Mouse (Mus musculus): ENCODE measurements around the gene Bach1. TPM values are rescaled to one million over a fixed set of nuclear protein-coding genes. Genes with fewer than 3 reads are reported as not detected.

The Bach1 gene
- polyA plus RNA-seq, 1 experiment from 2014 or later: 19.0 TPM

DNA sequence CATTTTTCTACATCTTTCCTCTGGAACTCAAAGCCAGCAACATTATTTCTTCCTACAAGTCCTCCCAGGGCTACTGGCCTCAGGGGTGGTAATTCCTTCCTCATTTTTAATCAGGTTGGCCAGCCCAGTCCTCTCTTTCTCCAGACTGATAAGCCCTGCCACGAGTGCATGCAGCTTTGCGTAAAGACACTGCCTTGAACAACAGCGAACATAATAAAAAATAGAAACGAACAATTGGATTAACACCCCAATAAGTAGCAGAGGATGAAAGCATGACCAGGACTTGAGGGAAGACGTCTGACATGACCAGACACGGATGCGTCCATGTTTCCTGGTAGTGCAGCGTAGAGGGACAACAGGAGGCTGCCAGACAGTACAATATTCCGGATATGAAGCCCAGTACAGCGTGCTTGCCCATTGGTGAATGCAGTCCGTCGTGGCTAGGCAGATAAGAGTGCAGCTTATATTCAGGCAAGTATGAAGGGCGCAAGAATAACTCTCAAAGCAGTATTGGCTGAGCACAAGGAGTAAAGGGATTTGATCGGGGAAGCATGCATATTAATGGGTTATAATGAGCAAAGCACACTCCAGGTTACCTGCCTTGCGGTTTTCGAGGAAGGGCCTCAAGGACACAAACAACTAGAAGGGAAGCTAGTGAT is 909 bp upstream of the Bach1 start:
- H3K36me3 ChIP-seq (replicated peaks; ENCODE audit: control insufficient read depth, insufficient read depth, low read depth, low read length): no peaks in the 10 kb centered on the region
- no peak for DNase-seq (ENCODE audit: low spot score)
- no peak for ATAC-seq (replicated peaks; ENCODE audit: insufficient number of reproducible peaks, low FRiP score, low TSS enrichment, low read depth)
- WGBS: 46% methylated on average over 16 of the region's 16 CpGs
- H3K4me2 ChIP-seq (ENCODE audit: low read depth, low read length): peak overlapping the region; percentile 69
- no peak overlapping the region for H3K9ac ChIP-seq (replicated peaks; ENCODE audit: low read length)
- H3K9me3 ChIP-seq (replicated peaks; ENCODE audit: control insufficient read depth, low read length): no peaks in the 10 kb centered on the region
- no peaks in the 10 kb centered on the region for H3K4me1 ChIP-seq (ENCODE audit: control insufficient read depth, insufficient read depth, low read length)
- no peak overlapping the region for H3K27ac ChIP-seq (replicated peaks; ENCODE audit: low read depth, low read length)
- H3K4me3 ChIP-seq (ENCODE audit: low read depth, low read length): peak overlapping the region; percentile 87
- no peaks in the 10 kb centered on the region for H3K27me3 ChIP-seq (ENCODE audit: control insufficient read depth, insufficient read depth, low read length)

DNA sequence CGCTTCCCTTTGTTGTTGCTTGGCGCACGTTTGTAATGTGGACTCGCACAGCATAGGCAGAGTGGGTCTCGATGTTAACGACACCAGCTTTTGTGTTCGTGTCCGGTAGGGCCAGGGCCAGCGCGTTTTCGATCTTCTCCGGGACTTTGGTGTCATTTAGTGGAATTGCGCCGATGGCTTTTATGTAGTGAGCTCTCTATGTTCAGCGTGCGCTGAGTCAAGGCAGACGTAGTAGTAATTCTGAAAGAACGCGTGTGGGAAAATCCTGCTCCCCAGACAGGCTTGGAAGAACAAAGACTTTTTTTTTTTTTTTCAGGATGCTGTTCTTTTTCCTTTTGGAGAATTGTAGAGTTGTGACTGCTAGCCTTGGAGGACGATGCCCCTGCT is 554 bp downstream of the Bach1 start:
- Histone ChIP-seq H3K9me3 (replicated peaks; ENCODE audit: control insufficient read depth, low read length) (no peaks in the 10 kb centered on the region), H3K4me3 (ENCODE audit: low read depth, low read length) (peak overlapping the region; percentile 87), H3K4me2 (ENCODE audit: low read depth, low read length) (peak overlapping the region; percentile 69), H3K27me3 (ENCODE audit: control insufficient read depth, insufficient read depth, low read length) (no peaks in the 10 kb centered on the region), H3K9ac (replicated peaks; ENCODE audit: low read length) (peak overlapping the region; percentile 95), H3K27ac (replicated peaks; ENCODE audit: low read depth, low read length) (peak overlapping the region; percentile 86), H3K36me3 (replicated peaks; ENCODE audit: control insufficient read depth, insufficient read depth, low read depth, low read length) (no peaks in the 10 kb centered on the region), H3K4me1 (ENCODE audit: control insufficient read depth, insufficient read depth, low read length) (no peaks in the 10 kb centered on the region)
- ATAC-seq (replicated peaks; ENCODE audit: insufficient number of reproducible peaks, low FRiP score, low TSS enrichment, low read depth): no peak; the same call in 1 of the 2 replicates
- peak; percentile 60 for DNase-seq (ENCODE audit: low spot score)
- 0% methylated on average over 20 of the region's 20 CpGs for WGBS

GRCm38 (mm10) chr16:87699693-87700394 is 1.1 kb downstream of the Bach1 start:
- H3K4me2 ChIP-seq (ENCODE audit: low read depth, low read length): peak overlapping the region; percentile 69
- H3K9me3 ChIP-seq (replicated peaks; ENCODE audit: control insufficient read depth, low read length): no peaks in the 10 kb centered on the region
- H3K4me3 ChIP-seq (ENCODE audit: low read depth, low read length): peak overlapping the region; percentile 87
- peak overlapping the region; percentile 95 for H3K9ac ChIP-seq (replicated peaks; ENCODE audit: low read length)
- WGBS: under 1% methylated on average over 20 of the region's 20 CpGs
- H3K4me1 ChIP-seq (ENCODE audit: control insufficient read depth, insufficient read depth, low read length): no peaks in the 10 kb centered on the region
- H3K36me3 ChIP-seq (replicated peaks; ENCODE audit: control insufficient read depth, insufficient read depth, low read depth, low read length): no peaks in the 10 kb centered on the region
- DNase-seq (ENCODE audit: low spot score): peak; percentile 85
- ATAC-seq (replicated peaks; ENCODE audit: insufficient number of reproducible peaks, low FRiP score, low TSS enrichment, low read depth): peak; percentile 63
- H3K27ac ChIP-seq (replicated peaks; ENCODE audit: low read depth, low read length): peak overlapping the region; percentile 78
- no peaks in the 10 kb centered on the region for H3K27me3 ChIP-seq (ENCODE audit: control insufficient read depth, insufficient read depth, low read length)

GRCm38 (mm10) chr16:87700395-87700765 is 1.6 kb downstream of the Bach1 start:
- no peak for ATAC-seq (replicated peaks; ENCODE audit: insufficient number of reproducible peaks, low FRiP score, low TSS enrichment, low read depth)
- 51% methylated on average over 3 of the region's 3 CpGs for WGBS
- DNase-seq (ENCODE audit: low spot score): no peak

GRCm38 (mm10) chr16:87701891-87702290 is 3.1 kb downstream of the Bach1 start:
- WGBS: 81% methylated on average over 2 of the region's 2 CpGs
- Histone ChIP-seq H3K9me3 (replicated peaks; ENCODE audit: control insufficient read depth, low read length) (no peaks in the 10 kb centered on the region), H3K9ac (replicated peaks; ENCODE audit: low read length) (no peak overlapping the region), H3K27me3 (ENCODE audit: control insufficient read depth, insufficient read depth, low read length) (no peaks in the 10 kb centered on the region), H3K36me3 (replicated peaks; ENCODE audit: control insufficient read depth, insufficient read depth, low read depth, low read length) (no peaks in the 10 kb centered on the region), H3K4me3 (ENCODE audit: low read depth, low read length) (no peak overlapping the region), H3K4me2 (ENCODE audit: low read depth, low read length) (no peak overlapping the region), H3K4me1 (ENCODE audit: control insufficient read depth, insufficient read depth, low read length) (no peaks in the 10 kb centered on the region), H3K27ac (replicated peaks; ENCODE audit: low read depth, low read length) (no peak overlapping the region)
- ATAC-seq (replicated peaks; ENCODE audit: insufficient number of reproducible peaks, low FRiP score, low TSS enrichment, low read depth) (no peak), DNase-seq (ENCODE audit: low spot score) (no peak)

More at GRCm38 (mm10) chr16:87700395-87700765, 1.6 kb downstream of the Bach1 start:
- Histone ChIP-seq H3K36me3 (replicated peaks; ENCODE audit: control insufficient read depth, insufficient read depth, low read depth, low read length) (no peaks in the 10 kb centered on the region), H3K27ac (replicated peaks; ENCODE audit: low read depth, low read length) (0 out of 2 replicates have a peak overlapping the region, but pooled peaks have one; percentile 78), H3K9ac (replicated peaks; ENCODE audit: low read length) (peak overlapping the region; percentile 95; the same call in 1 of the 2 replicates), H3K27me3 (ENCODE audit: control insufficient read depth, insufficient read depth, low read length) (no peaks in the 10 kb centered on the region), H3K4me3 (ENCODE audit: low read depth, low read length) (peak overlapping the region; percentile 87), H3K9me3 (replicated peaks; ENCODE audit: control insufficient read depth, low read length) (no peaks in the 10 kb centered on the region), H3K4me1 (ENCODE audit: control insufficient read depth, insufficient read depth, low read length) (no peaks in the 10 kb centered on the region), H3K4me2 (ENCODE audit: low read depth, low read length) (peak overlapping the region; percentile 69)

- DNase-seq (ENCODE audit: low spot score) (no peak), ATAC-seq (replicated peaks; ENCODE audit: insufficient number of reproducible peaks, low FRiP score, low TSS enrichment, low read depth) (no peak)
- Histone ChIP-seq H3K9ac (replicated peaks; ENCODE audit: low read length) (no peak overlapping the region), H3K4me1 (ENCODE audit: control insufficient read depth, insufficient read depth, low read length) (no peaks in the 10 kb centered on the region), H3K27me3 (ENCODE audit: control insufficient read depth, insufficient read depth, low read length) (no peaks in the 10 kb centered on the region), H3K4me3 (ENCODE audit: low read depth, low read length) (no peak overlapping the region), H3K9me3 (replicated peaks; ENCODE audit: control insufficient read depth, low read length) (no peaks in the 10 kb centered on the region), H3K4me2 (ENCODE audit: low read depth, low read length) (no peak overlapping the region), H3K27ac (replicated peaks; ENCODE audit: low read depth, low read length) (no peak overlapping the region), H3K36me3 (replicated peaks; ENCODE audit: control insufficient read depth, insufficient read depth, low read depth, low read length) (no peaks in the 10 kb centered on the region)
- 92% methylated on average over 5 of the region's 5 CpGs for WGBS
Measured at GRCm38 (mm10) chr16:87702881-87703280, 4.1 kb downstream of the Bach1 start.

- no peak overlapping the region for H3K9ac ChIP-seq (replicated peaks; ENCODE audit: low read length)
- no peak overlapping the region for H3K4me3 ChIP-seq (ENCODE audit: low read depth, low read length)
- H3K27me3 ChIP-seq (ENCODE audit: control insufficient read depth, insufficient read depth, low read length): no peaks in the 10 kb centered on the region
- ATAC-seq (replicated peaks; ENCODE audit: insufficient number of reproducible peaks, low FRiP score, low TSS enrichment, low read depth) (no peak), DNase-seq (ENCODE audit: low spot score) (no peak)
- H3K4me1 ChIP-seq (ENCODE audit: control insufficient read depth, insufficient read depth, low read length): no peaks in the 10 kb centered on the region
- no peak overlapping the region for H3K27ac ChIP-seq (replicated peaks; ENCODE audit: low read depth, low read length)
- no peaks in the 10 kb centered on the region for H3K9me3 ChIP-seq (replicated peaks; ENCODE audit: control insufficient read depth, low read length)
- H3K36me3 ChIP-seq (replicated peaks; ENCODE audit: control insufficient read depth, insufficient read depth, low read depth, low read length): no peaks in the 10 kb centered on the region
- 52% methylated on average over 5 of the region's 5 CpGs for WGBS
- H3K4me2 ChIP-seq (ENCODE audit: low read depth, low read length): no peak overlapping the region
Measured at GRCm38 (mm10) chr16:87704225-87704624, 5.5 kb downstream of the Bach1 start.

DNA sequence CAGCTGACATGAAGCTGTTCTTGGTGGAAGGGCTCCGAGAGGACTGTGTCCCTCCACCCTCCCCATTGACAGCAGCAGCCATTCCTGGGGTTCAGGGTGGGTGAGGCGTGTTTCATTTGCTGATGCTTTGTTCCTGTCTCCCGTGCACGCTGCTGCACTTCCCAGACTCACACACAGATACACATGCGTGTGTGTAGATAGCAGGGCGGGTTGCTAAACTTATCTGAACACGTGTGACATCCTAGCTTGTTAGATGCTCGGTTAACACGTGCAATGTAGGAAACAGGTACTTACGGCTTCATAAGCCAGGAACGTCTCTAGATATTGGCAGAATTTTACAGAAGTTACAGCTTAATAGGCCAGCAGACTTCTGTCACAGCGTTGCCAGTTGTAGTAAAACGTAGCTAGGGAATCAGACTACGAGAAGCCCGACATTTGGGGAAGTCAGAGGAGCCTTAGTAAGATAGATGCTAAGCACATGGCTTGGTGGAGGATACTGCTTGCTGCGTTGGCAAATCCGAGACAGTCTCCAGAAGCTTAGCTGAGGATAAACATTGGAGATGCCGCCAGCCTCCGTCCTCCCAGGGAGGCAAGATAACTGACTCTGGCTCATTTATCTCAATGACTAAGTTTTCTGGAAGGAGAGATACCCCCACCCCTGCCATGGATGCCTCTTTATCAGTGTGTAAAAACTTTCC is 7.3 kb downstream of the Bach1 start:
- DNase-seq (ENCODE audit: low spot score) (no peak), ATAC-seq (replicated peaks; ENCODE audit: insufficient number of reproducible peaks, low FRiP score, low TSS enrichment, low read depth) (no peak)
- no peaks in the 10 kb centered on the region for H3K27me3 ChIP-seq (ENCODE audit: control insufficient read depth, insufficient read depth, low read length)
- H3K4me2 ChIP-seq (ENCODE audit: low read depth, low read length): no peak overlapping the region
- H3K27ac ChIP-seq (replicated peaks; ENCODE audit: low read depth, low read length): no peak overlapping the region
- WGBS: 74% methylated on average over 19 of the region's 19 CpGs
- no peaks in the 10 kb centered on the region for H3K4me1 ChIP-seq (ENCODE audit: control insufficient read depth, insufficient read depth, low read length)
- no peaks in the 10 kb centered on the region for H3K36me3 ChIP-seq (replicated peaks; ENCODE audit: control insufficient read depth, insufficient read depth, low read depth, low read length)
- no peak overlapping the region for H3K4me3 ChIP-seq (ENCODE audit: low read depth, low read length)
- no peak overlapping the region for H3K9ac ChIP-seq (replicated peaks; ENCODE audit: low read length)
- no peaks in the 10 kb centered on the region for H3K9me3 ChIP-seq (replicated peaks; ENCODE audit: control insufficient read depth, low read length)
